Mouse (Mus musculus) fat pad, adult 2 months (tissue): ENCODE results near the gene Rnf157.

Source experiments
- DNase-seq: peaks from one replicate; pipeline ENCODE4 v3.0.0-alpha.2; 2011; ENCODE audit warnings: low read depth, low spot score; ENCODE audit errors: extremely low read depth

Rnf157 gene

GRCm38 (mm10) chr11:116337531-116337930 lies 75.3 kb downstream of the Rnf157 start:
- no peak for DNase-seq

- no peak for DNase-seq
These were observed 75.8 kb downstream of the Rnf157 start for GRCm38 (mm10) chr11:116337000-116337399.

- DNase-seq, result no peak
These were observed 76.4 kb downstream of the Rnf157 start for GRCm38 (mm10) chr11:116336393-116336792.

GRCm38 (mm10) chr11:116335244-116336036 lies 77.4 kb downstream of the Rnf157 start, which contains the start of gene Foxj1:
TSS of gene Foxj1 (minus strand) at chr11:116335399.
- no peak for DNase-seq

GRCm38 (mm10) chr11:116334417-116334782 lies 78.4 kb downstream of the Rnf157 start:
- DNase-seq, result no peak

- no peak for DNase-seq
These were observed 79.1 kb downstream of the Rnf157 start for GRCm38 (mm10) chr11:116333526-116334416.

GRCm38 (mm10) chr11:116332983-116333270 lies 79.9 kb downstream of the Rnf157 start:
- DNase-seq, result no peak

GRCm38 (mm10) chr11:116332232-116332982 lies 80.4 kb downstream of the Rnf157 start:
- DNase-seq, result no peak

- DNase-seq, result no peak
These were observed 82.7 kb downstream of the Rnf157 start for GRCm38 (mm10) chr11:116330211-116330518.

- DNase-seq, result no peak
These were observed 83.3 kb downstream of the Rnf157 start for GRCm38 (mm10) chr11:116329314-116330210.

- no peak for DNase-seq
These were observed 85.7 kb downstream of the Rnf157 start for GRCm38 (mm10) chr11:116326963-116327603.

GRCm38 (mm10) chr11:116318719-116319659 lies 93.8 kb downstream of the Rnf157 start:
- no peak for DNase-seq

GRCm38 (mm10) chr11:116312359-116312758 lies 100.5 kb downstream of the Rnf157 start:
- no peak for DNase-seq

GRCm38 (mm10) chr11:116311169-116311568 lies 101.7 kb downstream of the Rnf157 start:
- no peak for DNase-seq

GRCm38 (mm10) chr11:116309601-116310000 lies 103.2 kb downstream of the Rnf157 start:
- no peak for DNase-seq

- DNase-seq, result no peak
These were observed 104.9 kb downstream of the Rnf157 start for GRCm38 (mm10) chr11:116307762-116308531.

GRCm38 (mm10) chr11:116307019-116307725 lies 105.7 kb downstream of the Rnf157 start, which contains the start of gene Exoc7:
TSS of gene Exoc7 (minus strand) at chr11:116307233.
- peak; percentile 42 for DNase-seq
